Mouse (Mus musculus): ENCODE measurements around the gene Ckm. TPM values are rescaled to one million over a fixed set of nuclear protein-coding genes. Genes with fewer than 3 reads are reported as not detected.

The Ckm gene
- polyA plus RNA-seq, 1 experiment from 2014 or later, result 284 TPM

DNA sequence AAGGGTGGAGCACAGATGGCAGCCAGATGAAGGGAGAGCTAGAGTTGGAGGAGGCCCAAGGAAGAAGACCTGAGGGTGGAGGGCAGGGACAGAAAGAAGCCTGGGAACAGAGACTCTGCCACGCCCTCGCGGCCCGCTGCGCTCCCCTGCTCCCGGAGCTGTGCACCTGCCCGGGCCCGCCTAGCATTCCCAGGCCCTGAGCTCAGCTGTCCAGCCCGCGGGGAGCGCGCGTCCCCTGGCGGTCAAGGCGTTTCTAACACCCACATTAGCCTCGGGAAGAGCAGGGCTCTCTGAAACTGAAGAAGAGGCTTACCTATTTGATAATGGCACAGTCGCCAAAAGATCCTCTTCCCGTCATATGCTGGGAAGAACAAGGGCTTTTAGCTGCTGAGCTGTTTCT, 40.7 kb upstream of the Ckm start:
- H3K4me3 ChIP-seq, result peak overlapping the region; percentile 62; the same call in 1 of the 2 replicates
- no peak for ATAC-seq (ENCODE audit: extremely low read depth, insufficient number of reproducible peaks, low FRiP score, low TSS enrichment)
- H3K4me2 ChIP-seq, result peak overlapping the region; percentile 99
- peak overlapping the region; percentile 96; the same call in 1 of the 2 replicates for H3K27ac ChIP-seq (replicated peaks)
- peaks cover 37% of the 10 kb centered on the region for H3K4me1 ChIP-seq
- WGBS, result 6% methylated on average over 18 of the region's 18 CpGs
- H3K9me3 ChIP-seq, result no peaks in the 10 kb centered on the region
- H3K27me3 ChIP-seq (replicated peaks), result peaks cover 5% of the 10 kb centered on the region
- peaks cover 8% of the 10 kb centered on the region for H3K36me3 ChIP-seq
- H3K9ac ChIP-seq, result peak overlapping the region; percentile 83

DNA sequence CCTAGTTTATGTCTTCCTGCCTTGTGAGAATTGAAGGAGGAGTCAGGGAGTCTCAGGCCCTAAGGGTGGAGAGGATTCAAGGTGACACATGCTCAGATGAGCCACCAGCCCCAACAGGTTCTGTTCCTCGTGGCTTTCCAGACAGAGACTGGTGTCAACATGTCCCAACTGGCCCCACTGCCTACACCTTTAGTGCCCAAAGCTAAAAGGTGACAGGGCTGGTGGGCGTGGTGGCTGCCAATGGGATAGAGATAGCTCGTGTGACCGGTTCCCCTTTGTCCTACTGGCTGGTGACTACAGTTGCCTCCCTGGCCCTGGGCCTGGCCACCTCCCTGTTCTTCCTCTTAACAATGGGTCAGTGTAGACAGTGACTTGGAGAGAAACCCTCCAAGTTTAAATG, 39.2 kb upstream of the Ckm start:
- Histone ChIP-seq H3K4me2 (no peak overlapping the region), H3K36me3 (peaks cover 23% of the 10 kb centered on the region), H3K27me3 (replicated peaks) (peaks cover 16% of the 10 kb centered on the region), H3K9me3 (no peaks in the 10 kb centered on the region), H3K27ac (replicated peaks) (no peak overlapping the region), H3K4me1 (peaks cover 44% of the 10 kb centered on the region), H3K9ac (0 out of 2 replicates have a peak overlapping the region, but pooled peaks have one; percentile 3), H3K4me3 (no peak overlapping the region)
- no peak for ATAC-seq (ENCODE audit: extremely low read depth, insufficient number of reproducible peaks, low FRiP score, low TSS enrichment)
- WGBS, result 76% methylated on average over 4 of the region's 4 CpGs

GRCm38 (mm10) chr7:19368380-19368779, 36.2 kb upstream of the Ckm start:
- no peak for ATAC-seq (ENCODE audit: extremely low read depth, insufficient number of reproducible peaks, low FRiP score, low TSS enrichment)
- Histone ChIP-seq H3K27ac (replicated peaks) (no peak overlapping the region), H3K9me3 (no peaks in the 10 kb centered on the region), H3K4me2 (no peak overlapping the region), H3K4me3 (no peak overlapping the region), H3K9ac (no peak overlapping the region), H3K36me3 (peaks cover 53% of the 10 kb centered on the region), H3K4me1 (peaks cover 19% of the 10 kb centered on the region), H3K27me3 (replicated peaks) (peaks cover 16% of the 10 kb centered on the region)
- 23% methylated on average over 16 of the region's 16 CpGs for WGBS

DNA sequence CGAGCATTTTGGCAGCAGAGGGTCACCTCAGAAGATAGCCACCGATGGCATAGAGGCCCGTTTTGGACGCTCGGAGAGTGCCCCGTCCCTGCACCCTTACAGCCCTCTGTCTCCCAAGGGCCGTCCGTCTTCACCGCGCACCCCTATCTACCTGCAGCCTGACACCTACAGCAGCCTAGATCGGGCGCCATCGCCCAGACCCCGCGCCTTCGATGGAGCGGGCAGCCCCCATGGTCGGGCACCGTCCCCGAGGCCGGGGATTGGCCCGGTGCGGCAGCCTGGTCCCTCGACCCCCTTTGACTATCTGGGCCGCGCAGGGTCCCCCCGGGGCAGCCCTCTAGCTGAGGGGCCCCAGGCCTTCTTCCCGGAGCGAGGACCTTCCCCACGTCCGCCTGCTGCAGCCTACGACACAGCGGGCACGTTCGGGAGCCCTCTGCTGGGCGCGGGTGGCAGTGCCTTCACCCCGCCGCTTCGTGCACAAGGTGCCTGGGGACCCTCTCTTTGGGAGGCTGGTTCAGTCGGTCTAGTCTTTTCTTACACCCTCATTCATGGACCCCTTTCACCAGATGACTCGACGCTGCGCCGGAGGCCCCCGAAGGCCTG, 34.7 kb upstream of the Ckm start:
- WGBS, result 21% methylated on average over 46 of the region's 46 CpGs
- Histone ChIP-seq H3K36me3 (peaks cover 65% of the 10 kb centered on the region), H3K9ac (peak overlapping the region; percentile 76)

DNA sequence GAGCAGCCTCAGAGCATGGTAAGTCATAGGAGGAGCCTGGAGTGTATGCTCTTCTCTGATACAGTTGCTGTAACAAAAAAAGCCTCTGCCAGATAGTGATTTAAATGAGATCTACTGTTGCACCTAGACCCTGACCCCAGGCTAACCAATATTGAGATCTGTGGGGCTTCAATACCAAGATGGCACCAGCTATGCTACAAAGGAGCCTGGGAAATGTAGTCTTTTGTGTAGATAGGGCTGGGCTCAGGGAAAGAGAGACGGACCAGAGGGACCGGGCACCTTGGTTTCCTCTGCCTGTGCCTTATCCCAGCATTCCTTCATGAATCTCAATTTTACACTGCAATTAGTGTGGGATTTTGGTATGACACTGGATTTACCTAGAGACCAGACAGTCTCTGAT, 31.2 kb upstream of the Ckm start:
- Histone ChIP-seq H3K27me3 (replicated peaks) (peaks cover 16% of the 10 kb centered on the region), H3K4me2 (no peak overlapping the region), H3K36me3 (peaks cover 99% of the 10 kb centered on the region), H3K4me1 (peaks cover 14% of the 10 kb centered on the region), H3K4me3 (no peak overlapping the region), H3K27ac (replicated peaks) (no peak overlapping the region), H3K9me3 (no peaks in the 10 kb centered on the region), H3K9ac (no peak overlapping the region)
- no peak for ATAC-seq (ENCODE audit: extremely low read depth, insufficient number of reproducible peaks, low FRiP score, low TSS enrichment)
- 84% methylated on average over 2 of the region's 2 CpGs for WGBS

More for the DNA sequence above, 34.7 kb upstream of the Ckm start:
- ATAC-seq (ENCODE audit: extremely low read depth, insufficient number of reproducible peaks, low FRiP score, low TSS enrichment), result no peak
- Histone ChIP-seq H3K9me3 (no peaks in the 10 kb centered on the region), H3K27ac (replicated peaks) (no peak overlapping the region), H3K4me3 (peak overlapping the region; percentile 44), H3K4me1 (peaks cover 6% of the 10 kb centered on the region), H3K27me3 (replicated peaks) (peaks cover 16% of the 10 kb centered on the region), H3K4me2 (peak overlapping the region; percentile 70)

DNA sequence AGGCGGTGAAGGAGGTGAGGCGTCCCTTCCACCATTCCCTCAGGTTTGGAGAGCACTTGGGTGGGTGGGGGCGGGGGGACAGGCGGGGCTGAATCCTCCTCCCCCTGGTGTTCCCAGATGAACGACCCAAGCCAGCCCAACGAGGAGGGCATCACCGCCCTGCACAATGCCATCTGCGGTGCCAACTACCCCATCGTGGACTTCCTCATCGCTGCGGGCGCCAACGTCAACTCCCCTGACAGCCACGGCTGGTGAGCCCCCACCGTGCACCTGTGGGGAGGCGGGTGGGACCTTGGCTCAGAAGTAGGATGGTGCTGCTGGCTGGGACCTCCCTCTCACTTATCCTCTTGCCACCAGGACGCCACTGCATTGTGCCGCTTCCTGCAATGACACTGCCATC, 29.2 kb upstream of the Ckm start:
- WGBS, result 67% methylated on average over 18 of the region's 18 CpGs
- no peaks in the 10 kb centered on the region for H3K27me3 ChIP-seq (replicated peaks)
- peaks cover 90% of the 10 kb centered on the region for H3K36me3 ChIP-seq
- no peak overlapping the region for H3K27ac ChIP-seq (replicated peaks)
- no peak for ATAC-seq (ENCODE audit: extremely low read depth, insufficient number of reproducible peaks, low FRiP score, low TSS enrichment)
- no peak overlapping the region for H3K9ac ChIP-seq
- no peak overlapping the region for H3K4me3 ChIP-seq
- peaks cover 8% of the 10 kb centered on the region for H3K4me1 ChIP-seq
- H3K9me3 ChIP-seq, result no peaks in the 10 kb centered on the region
- H3K4me2 ChIP-seq, result no peak overlapping the region

DNA sequence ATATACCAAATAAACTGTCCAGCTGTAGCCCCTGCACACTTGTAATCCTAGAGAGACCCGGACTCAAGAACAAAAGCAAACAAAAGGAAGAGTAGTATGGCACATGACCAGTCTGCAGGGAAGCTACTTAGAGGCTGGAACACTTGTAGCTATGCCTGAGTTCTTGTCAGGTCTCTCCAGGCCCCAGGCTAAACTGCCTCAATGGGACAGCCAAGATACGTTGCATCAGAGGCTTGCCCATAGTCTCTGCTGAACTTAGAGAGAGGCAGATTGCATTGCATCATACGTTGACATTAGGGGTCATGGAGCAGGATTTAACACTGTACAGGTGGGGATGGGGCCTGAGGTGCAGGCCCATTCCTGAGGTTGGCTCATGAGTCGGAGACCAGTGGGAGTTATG, 28.6 kb upstream of the Ckm start:
- Histone ChIP-seq H3K9ac (no peak overlapping the region), H3K36me3 (peaks cover 83% of the 10 kb centered on the region), H3K9me3 (no peaks in the 10 kb centered on the region), H3K4me2 (no peak overlapping the region), H3K27ac (replicated peaks) (no peak overlapping the region), H3K4me3 (no peak overlapping the region), H3K27me3 (replicated peaks) (no peaks in the 10 kb centered on the region), H3K4me1 (peaks cover 8% of the 10 kb centered on the region)
- 82% methylated on average over 4 of the region's 4 CpGs for WGBS
- ATAC-seq (ENCODE audit: extremely low read depth, insufficient number of reproducible peaks, low FRiP score, low TSS enrichment), result no peak

DNA sequence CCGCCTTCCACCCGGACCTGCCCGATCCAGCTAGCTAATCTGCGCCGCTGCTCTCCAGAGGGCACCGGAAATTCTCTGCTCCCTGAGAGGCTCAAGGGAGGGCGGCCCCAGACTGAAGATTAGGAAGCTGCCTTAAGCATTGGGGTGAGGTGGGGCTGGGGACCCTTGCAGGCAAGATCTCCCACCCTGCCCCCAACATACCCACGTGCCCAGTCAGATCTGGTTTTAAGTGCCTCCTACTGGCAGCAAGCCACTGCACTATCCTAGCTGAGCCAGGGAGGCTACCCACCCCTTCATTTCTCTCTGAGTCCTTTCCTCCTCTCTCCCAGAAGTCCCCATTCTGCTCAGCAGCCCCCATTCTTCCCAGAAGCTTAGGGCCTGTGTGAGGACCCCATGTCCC, 26.5 kb upstream of the Ckm start:
- WGBS, result 44% methylated on average over 8 of the region's 8 CpGs
- H3K36me3 ChIP-seq, result peaks cover 63% of the 10 kb centered on the region

GRCm38 (mm10) chr7:19381377-19382165, 23.0 kb upstream of the Ckm start, which contains the start of gene Ercc2:
Gene Ercc2, plus strand, starts transcription at chr7:19382010.
- no peaks in the 10 kb centered on the region for H3K27me3 ChIP-seq (replicated peaks)
- H3K4me2 ChIP-seq, result peak within 1 kb of the TSS; percentile 86
- peaks cover 21% of the 10 kb centered on the region for H3K4me1 ChIP-seq
- ATAC-seq (ENCODE audit: extremely low read depth, insufficient number of reproducible peaks, low FRiP score, low TSS enrichment), result peak; percentile 88
- H3K36me3 ChIP-seq, result peaks cover 57% of the 10 kb centered on the region
- no peaks in the 10 kb centered on the region for H3K9me3 ChIP-seq
- H3K4me3 ChIP-seq, result peak within 1 kb of the TSS; percentile 79
- H3K9ac ChIP-seq, result peak within 1 kb of the TSS; percentile 92
- WGBS, result 6% methylated on average over 48 of the region's 48 CpGs
- peak within 1 kb of the TSS; percentile 30 for H3K27ac ChIP-seq (replicated peaks)

More for the DNA sequence above, 26.5 kb upstream of the Ckm start:
- H3K9me3 ChIP-seq, result no peaks in the 10 kb centered on the region
- peak overlapping the region; percentile 37; the same call in 1 of the 2 replicates for H3K9ac ChIP-seq
- peaks cover 16% of the 10 kb centered on the region for H3K4me1 ChIP-seq
- H3K4me3 ChIP-seq, result no peak overlapping the region
- ATAC-seq (ENCODE audit: extremely low read depth, insufficient number of reproducible peaks, low FRiP score, low TSS enrichment), result no peak
- no peak overlapping the region for H3K4me2 ChIP-seq
- H3K27me3 ChIP-seq (replicated peaks), result no peaks in the 10 kb centered on the region
- H3K27ac ChIP-seq (replicated peaks), result peak overlapping the region; percentile 28; the same call in 1 of the 2 replicates

- 0 out of 2 replicates have a peak, but pooled peaks have one; percentile 19 for ATAC-seq (ENCODE audit: extremely low read depth, insufficient number of reproducible peaks, low FRiP score, low TSS enrichment)
- Histone ChIP-seq H3K27ac (replicated peaks) (peak overlapping the region; percentile 30), H3K27me3 (replicated peaks) (no peaks in the 10 kb centered on the region)
Measured at GRCm38 (mm10) chr7:19382166-19382541, 22.4 kb upstream of the Ckm start.

GRCm38 (mm10) chr7:19383708-19384107, 20.9 kb upstream of the Ckm start:
- Histone ChIP-seq H3K9me3 (no peaks in the 10 kb centered on the region), H3K27ac (replicated peaks) (no peak overlapping the region), H3K4me1 (peaks cover 13% of the 10 kb centered on the region), H3K36me3 (peaks cover 57% of the 10 kb centered on the region), H3K4me2 (no peak overlapping the region), H3K9ac (no peak overlapping the region; the same call in 1 of the 2 replicates), H3K27me3 (replicated peaks) (no peaks in the 10 kb centered on the region), H3K4me3 (no peak overlapping the region)
- ATAC-seq (ENCODE audit: extremely low read depth, insufficient number of reproducible peaks, low FRiP score, low TSS enrichment), result no peak
- 89% methylated on average over 9 of the region's 9 CpGs for WGBS

More at GRCm38 (mm10) chr7:19382166-19382541, 22.4 kb upstream of the Ckm start:
- peak overlapping the region; percentile 86 for H3K4me2 ChIP-seq
- H3K4me3 ChIP-seq, result peak overlapping the region; percentile 79
- H3K9me3 ChIP-seq, result no peaks in the 10 kb centered on the region
- H3K9ac ChIP-seq, result peak overlapping the region; percentile 92
- 0% methylated on average over 37 of the region's 37 CpGs for WGBS
- peaks cover 57% of the 10 kb centered on the region for H3K36me3 ChIP-seq
- peaks cover 21% of the 10 kb centered on the region for H3K4me1 ChIP-seq
